Mouse (Mus musculus): ENCODE results near the gene Zfp950. TPM values are rescaled to one million over a fixed set of nuclear protein-coding genes. Genes with fewer than 3 reads are reported as not detected.
A peak's percentile ranks its signal among the peaks of the same experiment; 100 is the strongest.
"Not testable (repeated sequence)": the region's sequence is repeated elsewhere in the genome, so short reads cannot be mapped to it uniquely, and the experiment has no call there.

Gene Zfp950
- total RNA-seq (2015; ENCODE audit: low replicate concordance) (30.3 and 42.1 TPM in 2 replicates), total RNA-seq (2017; ENCODE audit: low replicate concordance) (46.4 and 50.7 TPM in 2 replicates)

- ATAC-seq (replicated peaks; ENCODE audit: low FRiP score, poor library complexity, severe bottlenecking), result peak; percentile 99
Measured at GRCm38 (mm10) chr19:61140342-61141206, at the start of gene Zfp950. Zfp950 (minus strand) TSS chr19:61140840.

- ATAC-seq (replicated peaks; ENCODE audit: low FRiP score, poor library complexity, severe bottlenecking), result not testable (repeated sequence)
Measured at GRCm38 (mm10) chr19:61183590-61183989, 43.0 kb upstream of the Zfp950 start, which contains the start of gene Gm6020. Gm6020 (plus strand) TSS chr19:61183890.

- 0 out of 2 replicates have a peak, but pooled peaks have one; percentile 43 for ATAC-seq (replicated peaks; ENCODE audit: low FRiP score, poor library complexity, severe bottlenecking)
Measured at GRCm38 (mm10) chr19:61175756-61176324, 35.2 kb upstream of the Zfp950 start, which contains the start of gene Gm7102. Gm7102 (minus strand) TSS chr19:61176309.

DNA sequence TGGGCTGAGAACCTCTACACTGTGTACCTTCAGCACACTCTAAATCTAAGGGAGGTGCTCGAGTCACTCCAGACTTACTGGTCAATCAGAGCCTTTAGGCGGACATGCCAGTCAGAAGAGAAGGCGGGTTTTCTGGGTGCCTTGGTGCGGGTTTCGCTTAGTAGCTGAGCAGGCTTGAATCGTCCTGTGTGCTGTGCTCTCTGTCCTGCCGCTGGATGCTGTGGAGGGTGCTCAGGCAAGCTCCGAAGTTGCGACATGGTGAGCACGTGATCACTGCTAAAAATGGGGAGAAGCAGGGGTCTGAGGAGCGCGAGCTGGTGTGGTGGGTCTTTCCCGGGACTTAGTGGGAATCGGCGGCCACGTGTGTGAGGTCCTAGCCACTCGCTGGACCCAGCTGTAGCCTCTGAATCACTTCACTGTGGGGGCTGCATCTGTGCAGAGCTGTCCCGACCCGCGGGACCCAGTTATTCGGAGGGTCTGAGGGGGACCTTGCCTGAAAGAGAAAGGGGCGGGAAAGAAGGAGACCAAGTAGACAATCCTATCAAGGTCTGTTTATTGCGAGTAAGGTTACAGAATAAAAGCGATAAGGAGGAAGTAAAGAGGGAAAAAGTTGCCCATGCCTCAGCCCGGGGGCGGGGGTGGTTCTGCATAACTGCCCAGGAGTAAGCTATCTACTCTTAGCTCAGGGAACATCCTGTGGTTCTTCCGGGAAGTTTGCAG lies 11.2 kb upstream of the Zfp950 start:
- ATAC-seq (replicated peaks; ENCODE audit: low FRiP score, poor library complexity, severe bottlenecking), result peak; percentile 82

DNA sequence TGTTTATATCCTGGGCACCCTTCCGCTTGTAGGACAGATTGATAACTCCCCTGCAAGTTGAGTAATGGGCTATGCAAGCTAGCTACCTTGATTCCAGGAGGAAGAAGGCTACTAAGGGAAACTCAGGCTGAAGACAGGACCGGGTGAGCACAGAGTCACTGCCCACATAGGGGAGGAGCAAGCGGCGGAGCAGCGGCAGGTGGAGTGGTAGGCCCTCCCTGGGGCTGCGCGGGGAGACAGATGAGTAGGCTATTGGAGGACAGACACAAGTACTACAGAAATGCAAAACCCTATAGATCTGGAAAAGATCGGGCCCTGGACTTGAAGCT lies 10.7 kb upstream of the Zfp950 start:
- ATAC-seq (replicated peaks; ENCODE audit: low FRiP score, poor library complexity, severe bottlenecking), result no peak

DNA sequence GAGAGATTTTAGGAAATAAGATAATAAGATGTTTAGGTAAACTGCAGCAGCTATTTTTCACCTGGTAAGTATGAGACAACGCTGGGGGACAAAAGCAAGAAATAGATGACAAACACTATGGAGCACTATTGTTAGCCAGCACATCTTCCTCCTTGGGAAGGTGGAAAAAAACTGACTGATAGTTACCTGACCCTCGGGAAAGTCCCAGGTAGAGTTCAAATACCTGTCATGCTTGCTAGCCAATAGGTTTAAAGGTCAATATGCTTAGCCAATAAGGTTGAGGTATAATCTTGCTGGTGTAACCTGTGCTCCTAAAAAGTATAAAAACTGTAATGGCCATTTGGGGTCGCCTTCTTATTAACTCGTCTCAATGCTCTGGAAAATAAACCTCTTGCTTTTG lies 659 bp upstream of the Zfp950 start:
- no peak for ATAC-seq (replicated peaks; ENCODE audit: low FRiP score, poor library complexity, severe bottlenecking)

DNA sequence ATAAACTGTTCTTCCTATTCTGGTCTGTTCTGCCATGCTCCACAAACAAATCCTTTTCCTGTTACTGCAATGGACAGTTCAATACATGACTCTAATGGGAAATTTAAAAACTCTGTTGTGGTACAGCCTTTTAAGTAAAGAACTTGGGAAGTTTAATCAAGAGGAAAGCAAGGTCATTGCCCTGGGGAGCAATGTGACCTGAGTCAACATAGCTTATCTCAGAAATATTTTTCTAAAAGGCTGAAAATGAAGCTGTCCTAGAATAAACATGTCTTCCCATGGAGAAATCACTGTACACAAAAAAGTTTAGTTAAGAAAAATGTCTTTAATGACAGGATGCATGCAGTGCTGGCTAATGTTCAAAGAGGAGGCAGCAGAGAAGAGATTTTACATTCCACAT lies 2.0 kb downstream of the Zfp950 start:
- no peak for ATAC-seq (replicated peaks; ENCODE audit: low FRiP score, poor library complexity, severe bottlenecking)

GRCm38 (mm10) chr19:61131096-61131495 lies 9.5 kb downstream of the Zfp950 start:
- ATAC-seq (replicated peaks; ENCODE audit: low FRiP score, poor library complexity, severe bottlenecking), result no peak

- peak; percentile 73 for ATAC-seq (replicated peaks; ENCODE audit: low FRiP score, poor library complexity, severe bottlenecking)
Measured at GRCm38 (mm10) chr19:61110184-61110583, 30.5 kb downstream of the Zfp950 start.

DNA sequence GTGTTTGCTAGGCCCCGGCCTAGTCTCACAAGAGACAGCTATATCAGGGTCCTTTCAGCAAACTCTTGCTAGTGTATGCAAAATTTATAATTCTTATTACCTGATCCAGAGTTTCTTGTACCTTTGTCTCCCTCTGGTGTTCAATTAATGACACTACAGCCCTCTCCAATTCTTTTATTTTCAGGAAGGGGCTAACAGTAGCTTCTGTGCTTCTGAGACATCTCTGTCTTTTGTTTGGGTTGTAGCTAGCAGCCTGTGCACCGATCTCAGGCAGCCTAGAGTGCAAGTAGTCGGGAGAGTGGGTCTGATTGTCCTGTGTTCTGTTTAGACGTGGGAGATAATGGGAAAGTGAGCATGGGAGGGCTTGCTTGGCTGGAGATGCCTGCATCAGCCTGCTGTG lies 42.9 kb downstream of the Zfp950 start:
- peak; percentile 69 for ATAC-seq (replicated peaks; ENCODE audit: low FRiP score, poor library complexity, severe bottlenecking)

GRCm38 (mm10) chr19:61096776-61097175 lies 43.9 kb downstream of the Zfp950 start:
- no peak for ATAC-seq (replicated peaks; ENCODE audit: low FRiP score, poor library complexity, severe bottlenecking)

- no peak for ATAC-seq (replicated peaks; ENCODE audit: low FRiP score, poor library complexity, severe bottlenecking)
Measured at GRCm38 (mm10) chr19:61090541-61090940, 50.1 kb downstream of the Zfp950 start.

DNA sequence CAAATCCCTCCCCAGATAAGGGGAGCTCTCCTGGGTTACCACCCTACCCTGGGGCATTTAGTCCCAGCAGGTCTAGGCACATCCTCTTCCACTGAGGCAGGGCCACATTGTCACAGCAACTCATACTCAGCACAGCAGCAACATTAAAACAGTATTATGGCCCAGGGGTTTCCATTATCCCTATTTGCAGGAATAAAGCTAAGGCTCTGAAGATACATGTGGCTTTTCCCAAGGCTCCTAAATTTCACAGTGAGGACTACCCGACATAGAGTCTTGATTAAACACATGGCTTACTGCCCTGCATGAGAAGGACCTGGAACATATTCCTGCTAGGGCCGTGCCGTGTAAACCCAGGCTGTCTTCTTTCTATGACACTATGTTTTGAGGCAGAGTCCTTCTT lies 51.6 kb downstream of the Zfp950 start:
- ATAC-seq (replicated peaks; ENCODE audit: low FRiP score, poor library complexity, severe bottlenecking), result no peak

DNA sequence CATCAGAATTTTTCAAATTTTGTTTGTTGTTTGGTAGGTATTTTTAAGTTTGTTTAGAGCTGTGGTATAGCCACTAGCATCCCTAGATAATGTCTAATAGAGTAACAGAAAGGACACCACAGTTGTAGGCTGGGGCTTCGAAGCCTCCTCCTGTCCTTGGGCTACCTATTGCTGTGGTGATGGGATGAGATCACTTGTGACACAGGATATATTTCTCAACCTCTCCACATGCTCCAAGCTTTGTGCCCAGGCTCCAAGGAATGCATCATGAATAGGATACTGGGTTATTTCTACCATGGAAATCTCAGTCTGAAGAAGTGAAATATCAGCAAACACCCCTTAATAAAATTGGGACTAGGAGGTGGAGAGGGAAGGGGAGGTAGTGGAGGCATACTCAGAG lies 52.9 kb downstream of the Zfp950 start:
- ATAC-seq (replicated peaks; ENCODE audit: low FRiP score, poor library complexity, severe bottlenecking), result no peak

- ATAC-seq (replicated peaks; ENCODE audit: low FRiP score, poor library complexity, severe bottlenecking), result no peak
Measured at GRCm38 (mm10) chr19:61085217-61085616, 55.4 kb downstream of the Zfp950 start.

DNA sequence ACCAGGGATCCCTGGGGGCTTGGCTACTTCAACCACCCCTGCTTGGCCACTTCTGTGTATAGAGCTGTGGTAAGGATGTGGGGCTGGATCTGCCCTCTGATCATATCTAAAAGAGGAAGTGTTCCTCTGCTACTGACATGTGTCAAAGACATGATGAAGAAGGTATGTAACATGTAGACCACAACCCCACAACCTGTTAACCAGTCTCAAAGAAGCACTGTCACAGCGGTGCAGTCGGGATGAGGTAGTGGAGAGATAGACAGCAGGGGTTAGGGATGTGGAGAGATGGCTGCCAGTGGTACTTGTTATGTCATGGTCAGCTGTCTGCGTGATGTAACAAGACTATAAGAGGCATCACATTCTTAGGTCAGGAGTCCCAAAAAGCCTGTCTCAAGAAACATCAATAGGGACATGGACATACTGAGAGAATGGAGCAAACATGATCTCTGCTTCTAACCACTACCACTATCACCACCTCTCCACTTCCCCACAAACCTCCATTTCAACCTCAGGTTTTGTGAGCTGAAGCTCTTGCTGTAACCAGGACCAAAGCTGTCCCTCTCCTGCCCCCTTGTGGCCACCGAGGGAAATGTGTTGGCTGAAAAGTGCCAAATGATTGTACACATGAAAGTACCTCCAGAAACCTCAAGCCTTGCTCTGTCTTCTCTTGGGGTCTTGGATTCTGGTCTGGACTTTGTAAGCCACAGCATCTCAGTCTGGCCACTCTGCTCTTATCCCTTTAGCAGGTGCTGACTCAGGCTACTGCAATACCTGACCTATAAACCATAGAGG lies 56.3 kb downstream of the Zfp950 start:
- peak; percentile 80 for ATAC-seq (replicated peaks; ENCODE audit: low FRiP score, poor library complexity, severe bottlenecking)

DNA sequence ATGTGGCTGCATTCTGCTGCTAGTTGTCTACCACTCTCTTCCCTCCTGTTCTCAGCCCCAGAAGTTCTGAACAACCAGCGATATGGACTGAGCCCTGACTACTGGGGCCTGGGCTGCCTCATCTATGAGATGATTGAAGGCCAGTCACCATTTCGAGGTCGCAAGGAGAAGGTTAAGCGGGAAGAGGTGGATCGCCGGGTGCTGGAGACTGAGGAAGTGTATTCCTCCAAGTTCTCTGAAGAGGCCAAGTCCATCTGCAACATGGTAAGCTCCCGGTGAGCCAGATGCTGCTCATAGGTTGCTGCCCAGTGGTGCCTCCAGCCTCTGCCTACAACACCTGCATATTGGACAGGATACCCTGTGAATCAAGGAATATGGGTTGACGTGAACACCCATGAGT lies 57.6 kb downstream of the Zfp950 start:
- no peak for ATAC-seq (replicated peaks; ENCODE audit: low FRiP score, poor library complexity, severe bottlenecking)

DNA sequence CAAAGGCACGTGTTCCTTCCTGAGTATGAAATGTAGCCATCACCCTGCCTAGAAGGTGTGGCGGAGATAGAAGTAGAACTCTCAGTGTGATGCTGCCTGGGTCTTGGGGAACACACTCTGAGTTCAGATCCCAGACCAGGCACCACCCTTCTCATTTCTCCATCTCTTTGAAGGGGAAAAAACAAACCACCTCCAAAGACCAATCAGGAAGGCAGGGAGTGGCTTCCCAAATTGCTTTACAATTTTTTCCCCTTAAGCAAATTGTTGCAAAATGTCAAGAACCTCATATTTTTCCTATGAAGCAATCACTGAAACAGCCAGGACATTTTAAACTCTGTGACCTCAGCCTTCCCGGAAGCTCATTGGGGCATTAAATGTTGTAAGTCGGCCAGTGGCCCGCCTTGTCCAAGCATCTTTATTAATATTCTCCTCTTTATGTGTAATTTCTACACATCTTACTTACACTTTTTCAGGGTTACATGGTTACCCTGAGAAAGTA lies 60.3 kb downstream of the Zfp950 start:
- no peak for ATAC-seq (replicated peaks; ENCODE audit: low FRiP score, poor library complexity, severe bottlenecking)

- ATAC-seq (replicated peaks; ENCODE audit: low FRiP score, poor library complexity, severe bottlenecking), result no peak
Measured at GRCm38 (mm10) chr19:61078622-61079021, 62.0 kb downstream of the Zfp950 start.

DNA sequence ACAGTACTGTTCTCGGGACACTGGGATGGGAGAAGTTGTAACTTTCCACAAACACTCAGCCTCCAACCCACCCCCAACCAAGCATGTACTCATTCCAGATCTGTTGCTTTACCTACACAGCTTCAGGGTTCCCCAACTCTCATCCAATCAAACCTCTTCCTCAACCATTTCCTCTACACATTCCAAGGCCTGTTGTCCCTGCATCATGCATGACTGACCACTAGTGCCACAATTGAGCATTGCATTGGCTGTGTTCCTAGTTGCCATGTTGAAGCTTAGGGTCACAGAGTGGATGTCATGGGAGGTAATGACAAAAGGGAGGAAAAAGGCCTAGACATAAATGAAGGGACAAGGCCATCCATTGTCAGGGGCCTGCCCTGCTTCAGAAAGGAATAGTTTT lies 75.6 kb downstream of the Zfp950 start:
- no peak for ATAC-seq (replicated peaks; ENCODE audit: low FRiP score, poor library complexity, severe bottlenecking)
